Mouse (Mus musculus) E14TG2a.4 (cell line): ENCODE data around the gene Prkn.

Experiments used
- CTCF ChIP-seq: conservative IDR thresholded peaks from 2 replicates; pipeline ENCODE4 v1.5.1; 2014; ENCODE audit warnings: low read length
- POU5F1 ChIP-seq: IDR thresholded peaks from 2 replicates; pipeline ENCODE4 v1.6.1; 2014; ENCODE audit warnings: low read length, borderline replicate concordance

DNA sequence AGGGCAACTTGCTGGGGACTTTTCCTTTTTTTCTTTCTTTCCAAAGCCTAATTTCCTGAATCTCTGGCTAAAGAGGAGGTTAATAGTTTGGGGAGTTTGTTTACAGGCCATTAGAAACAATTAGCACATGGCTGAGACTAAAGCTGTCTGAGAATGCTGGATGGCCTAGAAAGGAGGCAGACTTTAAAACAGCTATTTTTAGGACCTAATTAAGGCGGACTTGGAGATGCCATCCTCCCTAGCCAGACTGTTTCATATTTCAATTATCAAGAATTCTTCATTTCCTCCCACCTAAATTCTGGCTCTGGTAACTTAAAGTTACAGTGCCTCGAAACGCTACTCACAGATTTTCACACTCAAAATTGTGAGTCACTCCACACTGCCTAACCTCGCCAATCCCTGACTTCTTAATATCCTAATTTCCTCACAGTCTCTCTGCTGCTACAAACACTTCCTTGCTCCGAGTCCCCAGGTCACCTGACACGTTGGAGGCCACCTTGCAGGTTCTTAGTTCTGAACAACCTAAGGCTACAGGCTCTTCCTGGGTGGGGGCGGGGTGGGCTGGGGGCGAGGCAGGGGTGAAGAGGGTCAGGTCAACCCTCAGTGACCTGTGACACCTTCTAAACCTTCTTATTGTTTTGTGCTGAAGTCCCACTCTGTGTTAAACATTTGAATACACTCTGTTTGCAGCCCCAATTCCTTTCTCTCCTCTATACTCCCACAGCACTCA is 674.0 kb downstream of the Prkn start:
- TF ChIP-seq CTCF (no peak), POU5F1 (no peak)
